Mouse (Mus musculus): ENCODE results near the gene Numbl. TPM values are rescaled to one million over a fixed set of nuclear protein-coding genes. Genes with fewer than 3 reads are reported as not detected.

Numbl gene
- total and polyA plus RNA-seq, 2 experiments from 2014 or later, result 59.5 to 140 TPM

DNA sequence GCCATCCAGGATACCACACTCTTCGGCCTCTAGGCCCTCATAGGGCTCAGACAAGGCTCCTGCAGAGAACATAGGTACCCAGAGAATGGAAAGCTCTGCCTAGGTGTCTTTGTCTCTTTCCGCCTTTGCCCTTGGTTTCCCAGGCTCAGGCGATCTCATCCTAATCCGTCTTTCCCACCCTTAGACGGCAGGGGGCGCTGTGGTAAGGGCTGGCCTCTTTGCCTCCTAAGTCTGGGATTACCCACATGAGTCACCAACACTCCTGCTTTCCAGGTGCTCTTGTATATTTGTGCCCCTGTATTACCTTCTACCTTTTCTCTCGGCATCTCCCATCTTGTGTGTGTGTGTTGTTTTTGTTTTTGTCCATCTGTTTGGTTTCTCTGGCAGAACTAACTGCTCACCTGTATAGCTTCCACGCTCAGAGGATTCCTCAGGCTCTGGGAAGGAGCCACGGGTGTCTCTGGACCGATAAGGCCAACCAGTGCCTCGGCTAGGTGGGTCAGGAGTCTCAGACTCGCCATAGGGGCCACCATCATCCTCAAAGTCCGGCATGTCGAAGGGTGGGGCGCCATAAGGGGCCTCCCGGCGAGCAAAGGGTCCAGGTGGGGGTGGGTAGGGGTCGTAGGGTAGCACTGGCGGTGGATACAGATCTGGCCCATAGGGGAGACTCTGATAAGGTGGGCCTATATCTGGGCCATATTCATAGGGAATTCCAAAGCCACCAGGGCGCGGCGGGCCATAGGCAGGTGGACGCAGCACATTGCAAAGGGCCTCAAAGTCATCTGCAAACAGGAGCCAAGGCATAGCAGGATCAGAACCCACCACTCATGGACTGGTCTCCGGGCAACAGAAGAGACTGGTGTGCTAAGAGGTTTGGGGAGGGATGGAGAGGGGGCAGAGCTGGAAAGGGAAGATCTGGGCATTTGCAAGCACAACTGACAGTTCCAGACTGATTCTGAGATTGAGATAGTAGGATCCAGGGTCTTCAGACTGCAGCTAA is 48.2 kb downstream of the Numbl start:
- no peaks in the 10 kb centered on the region for H3K36me3 ChIP-seq (ENCODE audit: insufficient read depth, low read length)
- no peaks in the 10 kb centered on the region for H3K4me1 ChIP-seq (ENCODE audit: insufficient read depth, low read length)
- 77% methylated on average over 24 of the region's 24 CpGs for WGBS
- DNase-seq (ENCODE audit: low spot score), result peak; percentile 35
- ATAC-seq, result no peak
- H3K4me2 ChIP-seq (ENCODE audit: low read depth, low read length), result no peak overlapping the region
- peak; percentile 74 for TF ChIP-seq CTCF (IDR thresholded peaks at IDR 0.05; ENCODE audit: low read depth)
- no peaks in the 10 kb centered on the region for H3K9me3 ChIP-seq (ENCODE audit: low read length)
- no peak overlapping the region for H3K27ac ChIP-seq
- no peak overlapping the region for H3K9ac ChIP-seq (replicated peaks; ENCODE audit: low read length)
- no peaks in the 10 kb centered on the region for H3K27me3 ChIP-seq (ENCODE audit: insufficient read depth, low read length)
- no peak overlapping the region for H3K4me3 ChIP-seq (ENCODE audit: low read length)

DNA sequence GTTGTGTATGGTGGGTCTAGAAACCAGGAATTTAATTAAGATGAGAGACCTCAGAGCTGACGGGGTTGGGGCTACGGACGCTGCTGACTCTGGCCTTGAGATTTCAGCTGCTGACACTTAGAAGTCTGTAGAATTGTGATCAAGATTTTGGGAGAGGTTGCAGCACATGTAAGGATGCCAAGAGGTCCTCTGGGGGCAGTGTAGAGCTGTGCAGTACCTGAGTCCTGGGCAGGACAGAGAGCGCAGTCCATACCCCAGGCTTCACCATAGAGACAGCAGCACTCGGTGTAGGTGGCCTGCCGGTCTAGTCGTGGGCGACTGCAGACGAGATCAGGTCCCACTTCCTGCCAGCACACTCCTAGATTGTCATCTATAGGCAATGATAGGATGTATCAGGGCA is 49.3 kb downstream of the Numbl start:
- peak; percentile 50; the same call in 1 of the 2 replicates for TF ChIP-seq CTCF (IDR thresholded peaks at IDR 0.05; ENCODE audit: low read depth)
- 59% methylated on average over 9 of the region's 9 CpGs for WGBS
- Histone ChIP-seq H3K4me1 (ENCODE audit: insufficient read depth, low read length) (no peaks in the 10 kb centered on the region), H3K4me3 (ENCODE audit: low read length) (no peak overlapping the region), H3K9ac (replicated peaks; ENCODE audit: low read length) (no peak overlapping the region), H3K27me3 (ENCODE audit: insufficient read depth, low read length) (no peaks in the 10 kb centered on the region), H3K36me3 (ENCODE audit: insufficient read depth, low read length) (no peaks in the 10 kb centered on the region), H3K9me3 (ENCODE audit: low read length) (no peaks in the 10 kb centered on the region), H3K4me2 (ENCODE audit: low read depth, low read length) (no peak overlapping the region), H3K27ac (no peak overlapping the region)
- ATAC-seq, result no peak
- DNase-seq (ENCODE audit: low spot score), result peak; percentile 33

DNA sequence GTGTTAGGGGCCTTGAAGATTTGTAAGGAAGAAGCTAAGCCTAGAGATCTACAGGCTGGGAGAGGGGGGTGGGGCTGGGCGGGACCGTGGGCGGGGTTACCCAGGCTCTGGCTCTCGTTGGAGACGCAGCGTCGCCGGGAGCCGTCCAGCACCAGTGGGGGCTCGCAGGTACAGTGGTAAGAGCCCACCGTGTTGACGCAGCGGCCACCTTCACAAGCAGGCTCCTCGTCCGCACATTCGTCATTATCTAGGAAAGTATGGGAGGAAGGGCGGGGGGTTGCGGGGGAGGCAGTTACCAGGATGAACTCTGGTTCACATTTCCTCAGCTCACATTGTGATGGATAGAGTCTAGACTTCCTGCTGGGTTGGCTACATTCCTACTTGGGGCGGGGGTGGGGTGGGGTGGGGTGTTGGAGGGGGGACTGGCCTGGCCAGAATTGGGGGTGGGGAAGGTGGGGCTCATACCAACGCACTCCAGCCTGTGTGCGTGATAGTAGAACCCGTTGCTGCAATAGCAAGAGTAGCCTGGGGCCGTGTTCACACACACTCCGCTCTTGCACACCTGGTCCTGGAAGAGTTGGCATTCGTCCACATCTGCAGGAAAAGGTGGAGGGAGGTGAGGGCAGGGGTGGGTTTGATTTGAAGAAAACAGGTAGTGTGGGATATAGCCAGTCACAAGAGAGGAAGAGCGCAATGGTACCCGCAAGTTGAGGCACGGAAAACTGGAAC is 50.8 kb downstream of the Numbl start:
- no peaks in the 10 kb centered on the region; the same call in 1 of the 2 replicates for H3K9me3 ChIP-seq (ENCODE audit: low read length)
- peak overlapping the region; percentile 51 for H3K4me2 ChIP-seq (ENCODE audit: low read depth, low read length)
- no peaks in the 10 kb centered on the region for H3K36me3 ChIP-seq (ENCODE audit: insufficient read depth, low read length)
- H3K27me3 ChIP-seq (ENCODE audit: insufficient read depth, low read length), result no peaks in the 10 kb centered on the region
- no peak overlapping the region for H3K27ac ChIP-seq
- no peak for DNase-seq (ENCODE audit: low spot score)
- TF ChIP-seq CTCF (IDR thresholded peaks at IDR 0.05; ENCODE audit: low read depth), result no peak
- no peak for ATAC-seq
- no peak overlapping the region for H3K9ac ChIP-seq (replicated peaks; ENCODE audit: low read length)
- 17% methylated on average over 28 of the region's 28 CpGs for WGBS
- H3K4me3 ChIP-seq (ENCODE audit: low read length), result peak overlapping the region; percentile 23
- no peaks in the 10 kb centered on the region for H3K4me1 ChIP-seq (ENCODE audit: insufficient read depth, low read length)

DNA sequence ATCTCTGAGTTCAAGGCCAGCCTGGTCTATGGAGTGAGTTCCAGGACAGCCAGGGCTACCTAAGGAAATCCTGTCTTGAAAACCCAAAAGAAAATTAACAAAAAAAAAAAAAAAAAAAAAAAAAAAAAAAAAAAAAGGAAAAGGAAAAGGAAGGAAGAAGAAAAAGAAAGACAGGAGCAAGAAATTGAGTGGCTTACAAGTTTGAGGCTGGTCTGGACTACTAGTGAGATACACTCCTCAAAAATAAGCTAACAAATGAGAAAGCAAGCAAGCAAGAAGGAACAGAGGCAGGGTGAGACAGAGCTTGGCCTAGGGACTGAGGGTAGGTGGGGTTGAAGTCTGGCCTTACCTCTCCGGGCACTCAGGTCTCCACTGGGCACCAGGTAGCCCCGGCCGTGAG is 51.6 kb downstream of the Numbl start:
- Histone ChIP-seq H3K9ac (replicated peaks; ENCODE audit: low read length) (no peak overlapping the region), H3K4me1 (ENCODE audit: insufficient read depth, low read length) (no peaks in the 10 kb centered on the region), H3K9me3 (ENCODE audit: low read length) (no peaks in the 10 kb centered on the region; the same call in 1 of the 2 replicates), H3K27me3 (ENCODE audit: insufficient read depth, low read length) (no peaks in the 10 kb centered on the region), H3K4me3 (ENCODE audit: low read length) (no peak overlapping the region), H3K27ac (no peak overlapping the region), H3K4me2 (ENCODE audit: low read depth, low read length) (peak overlapping the region; percentile 49; the same call in 1 of the 2 replicates), H3K36me3 (ENCODE audit: insufficient read depth, low read length) (no peaks in the 10 kb centered on the region)
- ATAC-seq (no peak), DNase-seq (ENCODE audit: low spot score) (no peak)
- WGBS, result 35% methylated on average over 3 of the region's 3 CpGs
- no peak for TF ChIP-seq CTCF (IDR thresholded peaks at IDR 0.05; ENCODE audit: low read depth)

DNA sequence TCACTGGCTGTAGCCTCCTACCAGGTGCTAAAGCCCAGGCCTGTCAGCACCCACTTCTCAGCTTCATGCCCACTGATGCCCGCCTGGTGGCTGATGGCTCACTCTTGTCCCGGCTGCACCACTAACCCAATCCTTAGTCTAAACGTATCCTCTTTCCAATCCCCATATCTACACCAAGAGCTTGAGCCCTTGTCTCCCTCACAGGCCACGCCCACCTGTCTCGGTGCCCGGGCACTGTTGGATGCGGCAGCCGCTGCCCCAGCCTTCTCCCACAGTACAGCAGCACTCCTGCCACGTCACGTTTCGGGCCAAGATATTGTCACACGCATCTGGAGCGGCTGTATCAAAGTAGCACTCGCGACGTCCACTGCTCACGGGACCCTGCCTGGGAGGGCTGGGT is 52.1 kb downstream of the Numbl start:
- DNase-seq (ENCODE audit: low spot score), result peak; percentile 76
- Histone ChIP-seq H3K27ac (peak overlapping the region; percentile 17; the same call in 1 of the 2 replicates), H3K4me2 (ENCODE audit: low read depth, low read length) (peak overlapping the region; percentile 49), H3K9me3 (ENCODE audit: low read length) (no peaks in the 10 kb centered on the region; the same call in 1 of the 2 replicates), H3K27me3 (ENCODE audit: insufficient read depth, low read length) (no peaks in the 10 kb centered on the region), H3K9ac (replicated peaks; ENCODE audit: low read length) (no peak overlapping the region), H3K4me1 (ENCODE audit: insufficient read depth, low read length) (no peaks in the 10 kb centered on the region), H3K36me3 (ENCODE audit: insufficient read depth, low read length) (no peaks in the 10 kb centered on the region), H3K4me3 (ENCODE audit: low read length) (peak overlapping the region; percentile 19)
- no peak for TF ChIP-seq CTCF (IDR thresholded peaks at IDR 0.05; ENCODE audit: low read depth)
- WGBS, result 6% methylated on average over 17 of the region's 17 CpGs
- ATAC-seq, result peak; percentile 73

DNA sequence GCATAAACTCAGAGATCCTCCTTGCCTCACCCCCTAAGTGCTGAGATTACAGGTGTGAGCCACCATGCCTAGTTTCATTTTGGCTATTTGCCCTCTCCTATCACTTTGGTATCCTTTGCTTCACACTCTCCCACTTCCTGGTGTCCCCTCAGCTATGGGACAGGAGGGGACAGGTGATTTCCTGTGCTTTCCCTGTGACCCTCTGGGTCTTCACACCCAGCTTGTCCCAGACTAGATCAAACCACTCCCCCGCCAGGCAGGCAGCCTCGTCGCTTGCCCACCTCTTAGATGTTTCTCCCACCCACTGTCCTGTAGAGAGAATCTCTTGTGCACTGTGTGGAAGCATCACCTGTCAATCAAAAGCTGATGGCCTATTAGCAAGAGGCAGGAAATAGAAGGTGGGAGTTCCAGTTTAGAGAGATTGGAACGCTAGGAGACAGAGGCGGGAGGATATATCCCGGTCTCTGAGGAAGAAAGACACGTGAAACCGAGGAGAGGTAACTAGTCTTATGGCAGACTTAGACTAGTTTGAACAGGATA is 52.8 kb downstream of the Numbl start:
- no peak overlapping the region for H3K4me3 ChIP-seq (ENCODE audit: low read length)
- no peaks in the 10 kb centered on the region; the same call in 1 of the 2 replicates for H3K9me3 ChIP-seq (ENCODE audit: low read length)
- H3K36me3 ChIP-seq (ENCODE audit: insufficient read depth, low read length), result no peaks in the 10 kb centered on the region
- no peaks in the 10 kb centered on the region for H3K27me3 ChIP-seq (ENCODE audit: insufficient read depth, low read length)
- H3K27ac ChIP-seq, result peak overlapping the region; percentile 17; the same call in 1 of the 2 replicates
- TF ChIP-seq CTCF (IDR thresholded peaks at IDR 0.05; ENCODE audit: low read depth), result no peak
- ATAC-seq, result no peak
- DNase-seq (ENCODE audit: low spot score), result no peak
- WGBS, result 42% methylated on average over 8 of the region's 8 CpGs
- no peaks in the 10 kb centered on the region for H3K4me1 ChIP-seq (ENCODE audit: insufficient read depth, low read length)
- no peak overlapping the region for H3K9ac ChIP-seq (replicated peaks; ENCODE audit: low read length)
- H3K4me2 ChIP-seq (ENCODE audit: low read depth, low read length), result no peak overlapping the region; the same call in 1 of the 2 replicates
